Mouse (Mus musculus) gastrocnemius, postnatal 10 days (tissue): Measurements from ENCODE around the gene Arid5b. TPM values are rescaled to one million over a fixed set of nuclear protein-coding genes. Genes with fewer than 3 reads are reported as not detected.

ENCODE experiments used
- DNase-seq: peaks from one replicate; pipeline ENCODE4 v3.0.0; 2021; ENCODE audit warnings: mixed read lengths
- total RNA-seq, 2 experiments: library from RNA; stranded (reverse); gene quantifications; 2 replicates each; pipeline ENCODE4 v1.2.3; 2021

Arid5b gene
- total RNA-seq, 2 experiments from 2014 or later = 24.8 to 30.5 TPM

- no peak for DNase-seq
Measured at GRCm38 (mm10) chr10:68193561-68193960, 85.0 kb downstream of the Arid5b start.

GRCm38 (mm10) chr10:68192824-68193255, 85.7 kb downstream of the Arid5b start:
- no peak for DNase-seq

- peak; percentile 59 for DNase-seq
Measured at GRCm38 (mm10) chr10:68191691-68192380, 86.7 kb downstream of the Arid5b start.

GRCm38 (mm10) chr10:68191146-68191545, 87.4 kb downstream of the Arid5b start:
- no peak for DNase-seq

- DNase-seq = no peak
Measured at GRCm38 (mm10) chr10:68189847-68190246, 88.7 kb downstream of the Arid5b start.

GRCm38 (mm10) chr10:68183096-68183495, 95.4 kb downstream of the Arid5b start:
- no peak for DNase-seq

GRCm38 (mm10) chr10:68182266-68182665, 96.3 kb downstream of the Arid5b start:
- DNase-seq = no peak

GRCm38 (mm10) chr10:68181156-68181555, 97.4 kb downstream of the Arid5b start:
- DNase-seq = no peak

- DNase-seq = no peak
Measured at GRCm38 (mm10) chr10:68180721-68181120, 97.8 kb downstream of the Arid5b start.

GRCm38 (mm10) chr10:68180151-68180550, 98.4 kb downstream of the Arid5b start:
- no peak for DNase-seq

- DNase-seq = no peak
Measured at GRCm38 (mm10) chr10:68179741-68180140, 98.8 kb downstream of the Arid5b start.

GRCm38 (mm10) chr10:68179339-68179738, 99.2 kb downstream of the Arid5b start:
- DNase-seq = no peak

- no peak for DNase-seq
Measured at GRCm38 (mm10) chr10:68177697-68178485, 100.6 kb downstream of the Arid5b start.

- no peak for DNase-seq
Measured at GRCm38 (mm10) chr10:68175811-68176210, 102.7 kb downstream of the Arid5b start.

GRCm38 (mm10) chr10:68173634-68174033, 104.9 kb downstream of the Arid5b start:
- no peak for DNase-seq

- no peak for DNase-seq
Measured at GRCm38 (mm10) chr10:68172906-68173305, 105.6 kb downstream of the Arid5b start.

- no peak for DNase-seq
Measured at GRCm38 (mm10) chr10:68171974-68172373, 106.6 kb downstream of the Arid5b start.

- DNase-seq = no peak
Measured at GRCm38 (mm10) chr10:68168613-68169012, 109.9 kb downstream of the Arid5b start.

- DNase-seq = no peak
Measured at GRCm38 (mm10) chr10:68168141-68168540, 110.4 kb downstream of the Arid5b start.

GRCm38 (mm10) chr10:68167118-68167517, 111.4 kb downstream of the Arid5b start:
- DNase-seq = no peak

GRCm38 (mm10) chr10:68166695-68167086, 111.8 kb downstream of the Arid5b start:
- DNase-seq = no peak

- DNase-seq = no peak
Measured at GRCm38 (mm10) chr10:68165709-68166694, 112.5 kb downstream of the Arid5b start.
